Mouse (Mus musculus): ENCODE measurements around the gene Galt. TPM values are rescaled to one million over a fixed set of nuclear protein-coding genes. Genes with fewer than 3 reads are reported as not detected.
A peak's percentile ranks its signal among the peaks of the same experiment; 100 is the strongest.

The Galt gene
- polyA plus RNA-seq, 1 experiment from 2014 or later = 42.6 TPM

DNA sequence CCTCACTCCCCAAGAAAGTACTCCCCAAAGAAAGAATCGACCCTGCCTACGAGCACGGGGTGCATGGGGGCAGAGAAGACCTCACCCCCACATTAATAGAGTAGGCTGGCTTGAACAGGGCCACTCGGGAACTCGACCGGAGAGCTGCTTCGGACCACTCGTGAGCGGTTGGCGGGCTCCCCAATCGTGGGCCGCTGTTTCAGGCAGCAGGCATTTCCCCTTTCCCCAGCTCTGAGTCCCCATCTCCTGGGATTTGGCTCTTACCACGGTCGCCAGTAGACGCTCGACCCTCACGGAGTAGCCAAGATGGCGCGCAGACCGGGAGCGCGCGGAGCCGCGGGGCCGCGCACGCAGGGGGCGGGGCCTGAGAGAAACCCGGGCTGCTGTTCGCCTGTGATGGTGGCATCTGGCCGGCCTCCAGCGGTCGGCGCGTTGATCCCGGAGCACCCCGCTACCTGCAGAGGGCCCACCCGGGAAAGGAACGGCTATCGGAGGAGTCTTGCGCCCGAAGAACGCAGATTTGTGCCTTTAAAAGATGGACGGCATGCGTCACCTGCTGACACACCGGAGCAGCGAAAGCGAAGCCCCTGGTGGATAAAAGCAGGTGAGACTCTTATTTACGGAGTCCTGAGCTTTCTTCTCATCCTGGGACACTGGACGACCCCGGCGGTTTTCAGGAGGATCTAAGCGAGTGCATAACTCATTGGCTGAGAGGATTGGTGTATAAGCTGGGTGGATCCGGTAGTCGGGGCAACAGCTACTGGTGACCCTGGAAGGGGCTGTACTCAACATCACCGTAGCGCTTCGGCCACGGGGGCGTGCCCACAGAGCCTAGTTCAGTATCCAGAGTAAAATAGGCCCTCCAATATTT, 41.6 kb upstream of the Galt start, which contains the start of gene Rpp25l:
Gene Rpp25l (minus strand): TSS at position 338 of the 871 bp plus-strand sequence.
- Histone ChIP-seq H3K9ac (ENCODE audit: low read length) (peak within 1 kb of the TSS; percentile 93), H3K4me1 (ENCODE audit: control insufficient read depth, insufficient read depth, low read length) (peaks cover 23% of the 10 kb centered on the region), H3K27me3 (ENCODE audit: control insufficient read depth, insufficient read depth, low read length) (no peaks in the 10 kb centered on the region), H3K4me2 (ENCODE audit: low read depth, severe bottlenecking) (peak within 1 kb of the TSS; percentile 93), H3K9me3 (ENCODE audit: control insufficient read depth, low read length) (no peaks in the 10 kb centered on the region), H3K36me3 (ENCODE audit: control insufficient read depth, insufficient read depth, low read length) (0 out of 2 replicates have a peak, but pooled peaks cover 3% of the 10 kb centered on the region), H3K4me3 (ENCODE audit: low read depth, low read length) (peak within 1 kb of the TSS; percentile 80), H3K27ac (replicated peaks; ENCODE audit: low read depth, low read length) (no peak within 1 kb of the TSS; the same call in 1 of the 2 replicates)
- WGBS = under 1% methylated on average over 61 of the region's 61 CpGs
- ATAC-seq (ENCODE audit: insufficient number of reproducible peaks, low FRiP score, low TSS enrichment, low read depth) (peak; percentile 69), DNase-seq (ENCODE audit: low spot score) (peak; percentile 95)

GRCm38 (mm10) chr4:41714276-41714675, 40.8 kb upstream of the Galt start:
- Histone ChIP-seq H3K4me1 (ENCODE audit: control insufficient read depth, insufficient read depth, low read length) (peaks cover 23% of the 10 kb centered on the region), H3K4me2 (ENCODE audit: low read depth, severe bottlenecking) (peak overlapping the region; percentile 93; the same call in 1 of the 2 replicates), H3K36me3 (ENCODE audit: control insufficient read depth, insufficient read depth, low read length) (0 out of 2 replicates have a peak, but pooled peaks cover 5% of the 10 kb centered on the region), H3K9ac (ENCODE audit: low read length) (no peak overlapping the region), H3K9me3 (ENCODE audit: control insufficient read depth, low read length) (no peaks in the 10 kb centered on the region), H3K27ac (replicated peaks; ENCODE audit: low read depth, low read length) (no peak overlapping the region), H3K4me3 (ENCODE audit: low read depth, low read length) (no peak overlapping the region), H3K27me3 (ENCODE audit: control insufficient read depth, insufficient read depth, low read length) (no peaks in the 10 kb centered on the region)
- 17% methylated on average over 8 of the region's 8 CpGs for WGBS
- ATAC-seq (ENCODE audit: insufficient number of reproducible peaks, low FRiP score, low TSS enrichment, low read depth) = no peak
- DNase-seq (ENCODE audit: low spot score) = peak; percentile 71

DNA sequence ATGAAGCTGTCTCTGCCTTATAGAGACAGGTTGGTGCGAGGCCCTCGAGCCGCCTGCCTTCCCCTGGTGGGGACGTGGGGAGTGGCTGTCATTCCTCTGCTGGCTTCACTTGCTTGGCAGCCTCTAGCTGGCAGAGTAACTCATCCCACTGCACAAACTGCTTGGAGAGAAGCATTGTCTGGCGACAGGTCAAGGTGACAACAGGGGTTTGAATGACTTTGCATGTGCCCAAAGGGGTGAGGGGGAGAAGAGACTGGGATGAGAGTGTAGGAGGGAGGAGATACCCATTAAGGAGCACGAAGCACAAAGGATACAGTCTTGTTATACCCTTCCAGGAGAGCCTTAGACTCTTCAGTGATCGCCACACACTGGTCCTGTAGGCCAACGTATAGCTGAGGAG, 39.9 kb upstream of the Galt start:
- WGBS = 75% methylated on average over 8 of the region's 8 CpGs
- no peak overlapping the region for H3K4me3 ChIP-seq (ENCODE audit: low read depth, low read length)
- H3K27me3 ChIP-seq (ENCODE audit: control insufficient read depth, insufficient read depth, low read length) = no peaks in the 10 kb centered on the region
- no peak for ATAC-seq (ENCODE audit: insufficient number of reproducible peaks, low FRiP score, low TSS enrichment, low read depth)
- peaks cover 5% of the 10 kb centered on the region; the same call in 1 of the 2 replicates for H3K36me3 ChIP-seq (ENCODE audit: control insufficient read depth, insufficient read depth, low read length)
- H3K9ac ChIP-seq (ENCODE audit: low read length) = no peak overlapping the region
- no peaks in the 10 kb centered on the region for H3K9me3 ChIP-seq (ENCODE audit: control insufficient read depth, low read length)
- H3K4me1 ChIP-seq (ENCODE audit: control insufficient read depth, insufficient read depth, low read length) = peaks cover 23% of the 10 kb centered on the region
- no peak overlapping the region for H3K4me2 ChIP-seq (ENCODE audit: low read depth, severe bottlenecking)
- no peak for DNase-seq (ENCODE audit: low spot score)
- no peak overlapping the region for H3K27ac ChIP-seq (replicated peaks; ENCODE audit: low read depth, low read length)

DNA sequence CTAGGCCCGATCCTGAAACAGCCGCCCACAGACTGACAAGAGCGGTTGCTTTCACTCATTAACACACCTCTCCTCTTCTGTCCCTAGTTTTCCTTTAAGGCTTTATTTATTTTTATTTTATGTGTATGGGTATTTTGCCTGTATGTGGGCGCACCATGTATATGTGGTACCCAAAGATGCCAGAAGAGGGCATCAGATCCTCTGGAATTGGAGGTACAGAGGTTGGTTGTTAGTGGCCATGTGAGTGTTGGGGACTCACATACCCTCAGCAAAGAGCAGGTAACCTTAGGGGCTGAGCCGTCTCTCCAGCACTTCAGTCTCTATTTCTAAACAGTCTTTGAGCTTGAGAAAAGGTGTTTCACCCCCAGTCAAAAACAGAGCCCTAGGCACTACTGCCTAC, 39.4 kb upstream of the Galt start:
- peaks cover 5% of the 10 kb centered on the region; the same call in 1 of the 2 replicates for H3K36me3 ChIP-seq (ENCODE audit: control insufficient read depth, insufficient read depth, low read length)
- H3K27me3 ChIP-seq (ENCODE audit: control insufficient read depth, insufficient read depth, low read length) = no peaks in the 10 kb centered on the region
- H3K9ac ChIP-seq (ENCODE audit: low read length) = no peak overlapping the region
- H3K4me3 ChIP-seq (ENCODE audit: low read depth, low read length) = no peak overlapping the region
- peaks cover 23% of the 10 kb centered on the region for H3K4me1 ChIP-seq (ENCODE audit: control insufficient read depth, insufficient read depth, low read length)
- H3K27ac ChIP-seq (replicated peaks; ENCODE audit: low read depth, low read length) = no peak overlapping the region
- H3K9me3 ChIP-seq (ENCODE audit: control insufficient read depth, low read length) = no peaks in the 10 kb centered on the region
- 90% methylated on average over 5 of the region's 5 CpGs for WGBS
- ATAC-seq (ENCODE audit: insufficient number of reproducible peaks, low FRiP score, low TSS enrichment, low read depth) = no peak
- no peak for DNase-seq (ENCODE audit: low spot score)
- H3K4me2 ChIP-seq (ENCODE audit: low read depth, severe bottlenecking) = no peak overlapping the region

DNA sequence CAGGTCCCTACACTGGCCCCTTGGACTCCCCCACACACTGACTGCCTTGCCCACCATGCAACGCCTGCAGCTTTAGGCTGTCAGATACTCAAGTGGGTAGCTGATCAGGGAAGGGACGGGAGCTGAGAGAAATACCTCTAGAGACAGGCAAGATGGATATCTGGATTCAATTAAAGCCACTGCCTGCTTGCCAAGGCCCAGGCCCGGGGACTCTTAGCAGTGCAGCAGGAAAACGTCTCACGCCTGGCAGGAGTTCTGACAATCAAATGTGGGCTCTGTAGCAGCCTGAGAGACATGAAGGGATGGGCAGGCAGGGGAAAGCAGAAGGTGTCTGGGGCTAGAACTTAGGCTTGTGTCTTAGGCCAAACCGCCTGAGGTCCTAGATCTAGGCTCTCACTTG, 38.2 kb upstream of the Galt start:
- WGBS = 31% methylated on average over 6 of the region's 6 CpGs
- no peak overlapping the region for H3K4me2 ChIP-seq (ENCODE audit: low read depth, severe bottlenecking)
- no peak overlapping the region; the same call in 1 of the 2 replicates for H3K9ac ChIP-seq (ENCODE audit: low read length)
- DNase-seq (ENCODE audit: low spot score) = no peak
- H3K27me3 ChIP-seq (ENCODE audit: control insufficient read depth, insufficient read depth, low read length) = no peaks in the 10 kb centered on the region
- no peak overlapping the region for H3K4me3 ChIP-seq (ENCODE audit: low read depth, low read length)
- H3K27ac ChIP-seq (replicated peaks; ENCODE audit: low read depth, low read length) = no peak overlapping the region
- H3K4me1 ChIP-seq (ENCODE audit: control insufficient read depth, insufficient read depth, low read length) = peaks cover 18% of the 10 kb centered on the region
- H3K36me3 ChIP-seq (ENCODE audit: control insufficient read depth, insufficient read depth, low read length) = peaks cover 5% of the 10 kb centered on the region; the same call in 1 of the 2 replicates
- ATAC-seq (ENCODE audit: insufficient number of reproducible peaks, low FRiP score, low TSS enrichment, low read depth) = no peak
- H3K9me3 ChIP-seq (ENCODE audit: control insufficient read depth, low read length) = no peaks in the 10 kb centered on the region

- ATAC-seq (ENCODE audit: insufficient number of reproducible peaks, low FRiP score, low TSS enrichment, low read depth) (peak; percentile 88), DNase-seq (ENCODE audit: low spot score) (peak; percentile 90)
- H3K9ac ChIP-seq (ENCODE audit: low read length) = peak within 1 kb of the TSS; percentile 79
- peak within 1 kb of the TSS; percentile 90 for H3K4me3 ChIP-seq (ENCODE audit: low read depth, low read length)
- peaks cover 43% of the 10 kb centered on the region for H3K27me3 ChIP-seq (ENCODE audit: control insufficient read depth, insufficient read depth, low read length)
- peak within 1 kb of the TSS; percentile 75 for H3K4me2 ChIP-seq (ENCODE audit: low read depth, severe bottlenecking)
- no peak within 1 kb of the TSS for H3K27ac ChIP-seq (replicated peaks; ENCODE audit: low read depth, low read length)
- H3K9me3 ChIP-seq (ENCODE audit: control insufficient read depth, low read length) = no peaks in the 10 kb centered on the region
- H3K4me1 ChIP-seq (ENCODE audit: control insufficient read depth, insufficient read depth, low read length) = peaks cover 5% of the 10 kb centered on the region; the same call in 1 of the 2 replicates
- peaks cover 2% of the 10 kb centered on the region; the same call in 1 of the 2 replicates for H3K36me3 ChIP-seq (ENCODE audit: control insufficient read depth, insufficient read depth, low read length)
- WGBS = under 1% methylated on average over 27 of the region's 27 CpGs
These were observed 32.1 kb upstream of the Galt start, which contains the start of gene Dctn3 for GRCm38 (mm10) chr4:41722918-41723351. Gene Dctn3 (minus strand): TSS chr4:41723170.

GRCm38 (mm10) chr4:41726826-41727621, 28.0 kb upstream of the Galt start:
- Histone ChIP-seq H3K4me3 (ENCODE audit: low read depth, low read length) (no peak overlapping the region), H3K9me3 (ENCODE audit: control insufficient read depth, low read length) (no peaks in the 10 kb centered on the region), H3K27me3 (ENCODE audit: control insufficient read depth, insufficient read depth, low read length) (peaks cover 80% of the 10 kb centered on the region), H3K4me2 (ENCODE audit: low read depth, severe bottlenecking) (no peak overlapping the region), H3K9ac (ENCODE audit: low read length) (no peak overlapping the region), H3K4me1 (ENCODE audit: control insufficient read depth, insufficient read depth, low read length) (peaks cover 10% of the 10 kb centered on the region), H3K36me3 (ENCODE audit: control insufficient read depth, insufficient read depth, low read length) (no peaks in the 10 kb centered on the region), H3K27ac (replicated peaks; ENCODE audit: low read depth, low read length) (no peak overlapping the region)
- DNase-seq (ENCODE audit: low spot score) (no peak), ATAC-seq (ENCODE audit: insufficient number of reproducible peaks, low FRiP score, low TSS enrichment, low read depth) (no peak)
- 14% methylated on average over 20 of the region's 20 CpGs for WGBS
